Mouse (Mus musculus) hindbrain, embryonic 12.5 days (tissue): ENCODE measurements around the gene Nr1i3. TPM values are rescaled to one million over a fixed set of nuclear protein-coding genes. Genes with fewer than 3 reads are reported as not detected.

Source experiments
- ATAC-seq: fragments of 200-750 bp; cut with Nextera tagmentation; 2 replicates; pipeline ENCODE4 v1.8.0; 2017; ENCODE audit warnings: moderate TSS enrichment; ENCODE audit not compliant: low FRiP score
- H3K27ac ChIP-seq: fragments of 300-500 bp; sonication (generic); 2 replicates; pipeline ENCODE4 v1.5.1; 2016; ENCODE audit warnings: mild to moderate bottlenecking
- H3K27me3 ChIP-seq: fragments of 300-500 bp; sonication (generic); 2 replicates; pipeline ENCODE4 v1.6.1; 2016; ENCODE audit warnings: mild to moderate bottlenecking
- H3K36me3 ChIP-seq: fragments of 300-500 bp; sonication (generic); 2 replicates; pipeline ENCODE4 v1.6.1; 2016; ENCODE audit warnings: mild to moderate bottlenecking
- H3K4me1 ChIP-seq: fragments of 300-500 bp; sonication (generic); 2 replicates; pipeline ENCODE4 v1.6.1; 2016
- H3K4me2 ChIP-seq: fragments of 300-500 bp; sonication (generic); replicated peaks from 2 replicates; pipeline ENCODE4 v1.6.1; 2016; ENCODE audit warnings: mild to moderate bottlenecking
- H3K4me3 ChIP-seq: fragments of 300-500 bp; sonication (generic); 2 replicates; pipeline ENCODE4 v1.5.1; 2016; ENCODE audit warnings: mild to moderate bottlenecking
- H3K9ac ChIP-seq: fragments of 300-500 bp; sonication (generic); 2 replicates; pipeline ENCODE4 v1.6.1; 2016; ENCODE audit warnings: mild to moderate bottlenecking, moderate library complexity
- H3K9me3 ChIP-seq: fragments of 300-500 bp; sonication (generic); replicated peaks from 2 replicates; pipeline ENCODE4 v1.6.1; 2016; ENCODE audit warnings: mild to moderate bottlenecking
- WGBS: fragments of 180-500 bp; shearing (Covaris S2); methylation state at CpG from one replicate; pipeline ENCODE4 v1.1.7; 2016; 5-methylcytosine and 5-hydroxymethylcytosine counted together
- polyA plus RNA-seq: library from polyadenylated mRNA; unstranded; fragments of >200 nt; fragmentation: Nextera tagmentation; extraction: Ambion mirVana; gene quantifications from 2 replicates; pipeline ENCODE4 v1.2.1, GENCODE M21; 2016

Nr1i3 gene
- polyA plus RNA-seq, 1 experiment from 2014 or later = 0.15 TPM

- H3K27me3 ChIP-seq = peaks cover 23% of the 10 kb centered on the region
- no peak for ATAC-seq
- H3K9me3 ChIP-seq = no peaks in the 10 kb centered on the region
- no peak overlapping the region for H3K27ac ChIP-seq
- H3K4me1 ChIP-seq = peaks cover 2% of the 10 kb centered on the region
- H3K9ac ChIP-seq = no peak overlapping the region
- no peak overlapping the region for H3K4me2 ChIP-seq
- H3K4me3 ChIP-seq = no peak overlapping the region
- no peaks in the 10 kb centered on the region for H3K36me3 ChIP-seq
- WGBS = 97% methylated on average over 1 of the region's 1 CpGs
Observed at GRCm38 (mm10) chr1:171200769-171201168, 13.0 kb upstream of the Nr1i3 start.

GRCm38 (mm10) chr1:171203471-171204248 lies 10.1 kb upstream of the Nr1i3 start:
- H3K27me3 ChIP-seq = peaks cover 5% of the 10 kb centered on the region
- no peaks in the 10 kb centered on the region for H3K9me3 ChIP-seq
- no peak for ATAC-seq
- WGBS = 57% methylated on average over 11 of the region's 11 CpGs
- H3K27ac ChIP-seq = no peak overlapping the region
- H3K4me3 ChIP-seq = no peak overlapping the region
- no peak overlapping the region for H3K4me2 ChIP-seq
- H3K4me1 ChIP-seq = no peaks in the 10 kb centered on the region
- H3K9ac ChIP-seq = no peak overlapping the region
- H3K36me3 ChIP-seq = no peaks in the 10 kb centered on the region

GRCm38 (mm10) chr1:171204249-171204644 lies 9.5 kb upstream of the Nr1i3 start:
- 71% methylated on average over 7 of the region's 7 CpGs for WGBS

GRCm38 (mm10) chr1:171205704-171206493 lies 7.9 kb upstream of the Nr1i3 start:
- H3K9ac ChIP-seq = no peak overlapping the region
- no peaks in the 10 kb centered on the region; the same call in 1 of the 2 replicates for H3K27me3 ChIP-seq
- no peak overlapping the region for H3K4me3 ChIP-seq
- H3K4me1 ChIP-seq = no peaks in the 10 kb centered on the region
- H3K9me3 ChIP-seq = no peaks in the 10 kb centered on the region
- H3K36me3 ChIP-seq = no peaks in the 10 kb centered on the region
- 53% methylated on average over 6 of the region's 6 CpGs for WGBS
- H3K4me2 ChIP-seq = no peak overlapping the region
- H3K27ac ChIP-seq = no peak overlapping the region
- ATAC-seq = no peak

More at GRCm38 (mm10) chr1:171204249-171204644, 9.5 kb upstream of the Nr1i3 start:
- no peak for ATAC-seq
- H3K4me3 ChIP-seq = no peak overlapping the region
- H3K9ac ChIP-seq = no peak overlapping the region
- H3K27me3 ChIP-seq = peaks cover under 1% of the 10 kb centered on the region; the same call in 1 of the 2 replicates
- no peaks in the 10 kb centered on the region for H3K4me1 ChIP-seq
- no peaks in the 10 kb centered on the region for H3K9me3 ChIP-seq
- H3K4me2 ChIP-seq = no peak overlapping the region
- no peak overlapping the region for H3K27ac ChIP-seq
- H3K36me3 ChIP-seq = no peaks in the 10 kb centered on the region

- WGBS = 34% methylated on average over 4 of the region's 4 CpGs
- H3K9ac ChIP-seq = no peak overlapping the region
- no peaks in the 10 kb centered on the region for H3K9me3 ChIP-seq
- H3K4me3 ChIP-seq = no peak overlapping the region
- no peak overlapping the region for H3K4me2 ChIP-seq
- no peaks in the 10 kb centered on the region for H3K36me3 ChIP-seq
- no peak for ATAC-seq
- H3K27ac ChIP-seq = no peak overlapping the region
- H3K4me1 ChIP-seq = no peaks in the 10 kb centered on the region
- no peaks in the 10 kb centered on the region; the same call in 1 of the 2 replicates for H3K27me3 ChIP-seq
Observed at GRCm38 (mm10) chr1:171209409-171209808, 4.4 kb upstream of the Nr1i3 start.

- Histone ChIP-seq H3K4me3 (no peak overlapping the region), H3K27ac (no peak overlapping the region), H3K4me1 (no peaks in the 10 kb centered on the region), H3K4me2 (no peak overlapping the region), H3K9ac (no peak overlapping the region), H3K27me3 (no peaks in the 10 kb centered on the region), H3K9me3 (no peaks in the 10 kb centered on the region), H3K36me3 (no peaks in the 10 kb centered on the region)
- no peak for ATAC-seq
- 56% methylated on average over 3 of the region's 3 CpGs for WGBS
Observed at GRCm38 (mm10) chr1:171212854-171213253, 916 bp upstream of the Nr1i3 start.

- no peak for ATAC-seq
- no peaks in the 10 kb centered on the region for H3K9me3 ChIP-seq
- no peak overlapping the region for H3K4me2 ChIP-seq
- peaks cover 22% of the 10 kb centered on the region; the same call in 1 of the 2 replicates for H3K36me3 ChIP-seq
- H3K27me3 ChIP-seq = no peaks in the 10 kb centered on the region
- H3K4me3 ChIP-seq = no peak overlapping the region
- no peak overlapping the region for H3K27ac ChIP-seq
- H3K9ac ChIP-seq = no peak overlapping the region
- 90% methylated on average over 18 of the region's 18 CpGs for WGBS
- peaks cover 5% of the 10 kb centered on the region for H3K4me1 ChIP-seq
Observed at GRCm38 (mm10) chr1:171216241-171216955, 2.6 kb downstream of the Nr1i3 start.

GRCm38 (mm10) chr1:171220871-171221270 lies 7.1 kb downstream of the Nr1i3 start:
- peak; percentile 25; the same call in 1 of the 2 replicates for ATAC-seq
- Histone ChIP-seq H3K4me1 (peaks cover 15% of the 10 kb centered on the region), H3K9me3 (no peaks in the 10 kb centered on the region), H3K4me3 (peak overlapping the region; percentile 57; the same call in 1 of the 2 replicates), H3K36me3 (peaks cover 22% of the 10 kb centered on the region; the same call in 1 of the 2 replicates), H3K27me3 (no peaks in the 10 kb centered on the region), H3K9ac (peak overlapping the region; percentile 64; the same call in 1 of the 2 replicates), H3K27ac (no peak overlapping the region), H3K4me2 (peak overlapping the region; percentile 75)
- 13% methylated on average over 10 of the region's 10 CpGs for WGBS

- H3K4me2 ChIP-seq = peak overlapping the region; percentile 75
- peak overlapping the region; percentile 44; the same call in 1 of the 2 replicates for H3K27ac ChIP-seq
- 7% methylated on average over 22 of the region's 22 CpGs for WGBS
- peaks cover 15% of the 10 kb centered on the region for H3K4me1 ChIP-seq
- H3K36me3 ChIP-seq = peaks cover 22% of the 10 kb centered on the region; the same call in 1 of the 2 replicates
- peak overlapping the region; percentile 57 for H3K4me3 ChIP-seq
- peak overlapping the region; percentile 64 for H3K9ac ChIP-seq
- H3K9me3 ChIP-seq = no peaks in the 10 kb centered on the region
- no peaks in the 10 kb centered on the region for H3K27me3 ChIP-seq
- ATAC-seq = no peak
Observed at GRCm38 (mm10) chr1:171221281-171222193, 7.8 kb downstream of the Nr1i3 start.

- H3K9me3 ChIP-seq = no peaks in the 10 kb centered on the region
- peak; percentile 97 for ATAC-seq
- peak within 1 kb of the TSS; percentile 64 for H3K9ac ChIP-seq
- WGBS = 2% methylated on average over 28 of the region's 28 CpGs
- peak within 1 kb of the TSS; percentile 57 for H3K4me3 ChIP-seq
- H3K4me2 ChIP-seq = peak within 1 kb of the TSS; percentile 75
- peak within 1 kb of the TSS; percentile 49 for H3K27ac ChIP-seq
- peaks cover 22% of the 10 kb centered on the region; the same call in 1 of the 2 replicates for H3K36me3 ChIP-seq
- H3K4me1 ChIP-seq = peaks cover 15% of the 10 kb centered on the region
- no peaks in the 10 kb centered on the region for H3K27me3 ChIP-seq
Observed at GRCm38 (mm10) chr1:171222238-171223155, 8.7 kb downstream of the Nr1i3 start, which contains the start of gene Tomm40l. Tomm40l (minus strand) TSS chr1:171222514.
